Mouse (Mus musculus): Measurements from ENCODE around the gene Prkci.

GRCm38 (mm10) chr3:31037851-31038250 is 42.3 kb downstream of the Prkci start:
- TF ChIP-seq EP300 (IDR thresholded peaks at IDR 0.05; ENCODE audit: low read depth) (no peak), CTCF (IDR thresholded peaks at IDR 0.05; ENCODE audit: low read depth) (no peak)
